Mouse (Mus musculus) gonadal fat pad, adult 2 months (tissue): Measurements from ENCODE around the gene Grik5. TPM values are rescaled to one million over a fixed set of nuclear protein-coding genes. Genes with fewer than 3 reads are reported as not detected.

ENCODE experiments used
- DNase-seq: peaks from one replicate; pipeline ENCODE4 v3.0.0-alpha.2; 2012; ENCODE audit warnings: low read depth
- polyA plus RNA-seq: library from polyadenylated mRNA; depleted of rRNA; stranded (reverse); fragments of >200 nt; gene quantifications from 2 replicates; pipeline ENCODE4 v1.2.3, GENCODE M21; 2012

Gene Grik5
- polyA plus RNA-seq, 1 experiment = 15.7 TPM

- DNase-seq = no peak
Measured at GRCm38 (mm10) chr7:24987941-24988340, 84.2 kb downstream of the Grik5 start.

- no peak for DNase-seq
Measured at GRCm38 (mm10) chr7:24985799-24986198, 86.3 kb downstream of the Grik5 start.

GRCm38 (mm10) chr7:24984307-24984706 is 87.8 kb downstream of the Grik5 start:
- no peak for DNase-seq

- DNase-seq = no peak
Measured at GRCm38 (mm10) chr7:24983396-24983795, 88.8 kb downstream of the Grik5 start.

- no peak for DNase-seq
Measured at GRCm38 (mm10) chr7:24980439-24980838, 91.7 kb downstream of the Grik5 start.

- no peak for DNase-seq
Measured at GRCm38 (mm10) chr7:24978781-24979180, 93.4 kb downstream of the Grik5 start.

- no peak for DNase-seq
Measured at GRCm38 (mm10) chr7:24974893-24975595, 97.1 kb downstream of the Grik5 start.

GRCm38 (mm10) chr7:24973902-24974301 is 98.2 kb downstream of the Grik5 start:
- DNase-seq = no peak

GRCm38 (mm10) chr7:24973208-24973607 is 98.9 kb downstream of the Grik5 start:
- DNase-seq = no peak

GRCm38 (mm10) chr7:24971972-24972893 is 99.9 kb downstream of the Grik5 start, which contains the start of gene Rabac1:
TSS of gene Rabac1 (minus strand) at chr7:24972754.
- peak; percentile 88 for DNase-seq

- no peak for DNase-seq
Measured at GRCm38 (mm10) chr7:24971261-24971971, 100.7 kb downstream of the Grik5 start.

- DNase-seq = no peak
Measured at GRCm38 (mm10) chr7:24970341-24970740, 101.8 kb downstream of the Grik5 start.

- no peak for DNase-seq
Measured at GRCm38 (mm10) chr7:24969805-24970204, 102.3 kb downstream of the Grik5 start.

- no peak for DNase-seq
Measured at GRCm38 (mm10) chr7:24968463-24968862, 103.7 kb downstream of the Grik5 start.

GRCm38 (mm10) chr7:24967966-24968365 is 104.2 kb downstream of the Grik5 start:
- no peak for DNase-seq

GRCm38 (mm10) chr7:24964897-24965535 is 107.1 kb downstream of the Grik5 start:
- no peak for DNase-seq

- DNase-seq = no peak
Measured at GRCm38 (mm10) chr7:24964288-24964687, 107.9 kb downstream of the Grik5 start.
